ENCODE assay signal across 9 mouse cellular contexts in the genomic region with DNA sequence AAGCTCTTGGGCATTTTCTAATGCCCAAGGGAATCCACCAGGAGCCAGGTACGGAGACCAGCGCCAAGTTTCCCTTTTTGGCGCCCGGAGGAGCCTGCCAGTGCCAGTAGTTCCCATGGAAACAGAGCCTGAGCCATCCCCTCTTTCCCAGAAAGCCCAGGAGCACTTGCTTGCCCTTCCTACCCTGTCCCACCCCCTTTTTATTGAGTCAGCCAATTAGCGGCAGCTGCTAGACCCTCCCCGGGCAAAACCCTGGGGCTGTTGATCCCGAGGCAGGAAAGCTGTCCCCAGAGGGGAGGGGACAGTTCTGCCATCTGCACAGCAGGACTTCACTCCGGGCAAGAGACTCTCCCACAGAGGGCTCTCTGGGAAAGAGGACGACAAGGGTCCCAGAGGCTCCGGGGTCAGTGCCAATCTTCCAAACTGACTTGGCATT. TPM values are rescaled to one million over a fixed set of nuclear protein-coding genes. Genes with fewer than 3 reads are reported as not detected.
DNase-seq lines count a peak whose midpoint lies in the region; ATAC-seq and TF ChIP-seq lines count a peak whose summit lies in the region.
"Had no signal": no experiment of that assay in that cellular context is flagged by ENCODE, and none has a peak within 500 bp of the region (broad histone marks: within the 10 kb centered on the region; RNA-seq: fewer than 3 reads in every experiment).

A gene (minus strand): TSS at position 89 of the 436 bp plus-strand sequence.

- H3K4me3 ChIP-seq in lung, embryonic 14.5 days (ENCODE audit: low read depth, low read length), result peak within 1 kb of the TSS; percentile 27
- peak within 1 kb of the TSS; percentile 49 for H3K4me3 ChIP-seq in hindbrain, embryonic 10.5 days
- H3K4me3 ChIP-seq in neural tube, embryonic 13.5 days, result peak within 1 kb of the TSS; percentile 33

- H3K27me3 ChIP-seq in lung, embryonic 14.5 days (ENCODE audit: insufficient read depth, low read length), result no peaks in the 10 kb centered on the region
- peaks cover 12% of the 10 kb centered on the region; the same call in 1 of the 2 replicates for H3K27me3 ChIP-seq in hindbrain, embryonic 10.5 days (ENCODE audit: insufficient read depth, poor library complexity, severe bottlenecking)
- no peaks in the 10 kb centered on the region for H3K27me3 ChIP-seq in neural tube, embryonic 13.5 days

- no peak for TF ChIP-seq CTCF in lung, embryonic 14.5 days (IDR thresholded peaks at IDR 0.05; ENCODE audit: low read depth)

- peaks cover 14% of the 10 kb centered on the region for H3K4me1 ChIP-seq in lung, embryonic 14.5 days (ENCODE audit: insufficient read depth)
- peaks cover 57% of the 10 kb centered on the region for H3K4me1 ChIP-seq in hindbrain, embryonic 10.5 days (replicated peaks)
- H3K4me1 ChIP-seq in neural tube, embryonic 13.5 days (replicated peaks), result peaks cover 64% of the 10 kb centered on the region

- peak within 1 kb of the TSS; percentile 38; the same call in 1 of the 2 replicates for H3K9ac ChIP-seq in lung, embryonic 14.5 days
- peak within 1 kb of the TSS; percentile 69 for H3K9ac ChIP-seq in neural tube, embryonic 13.5 days

- no peaks in the 10 kb centered on the region for H3K9me3 ChIP-seq in lung, embryonic 14.5 days (ENCODE audit: low read depth, low read length)
- H3K9me3 ChIP-seq in hindbrain, embryonic 10.5 days, result no peaks in the 10 kb centered on the region
- no peaks in the 10 kb centered on the region for H3K9me3 ChIP-seq in neural tube, embryonic 13.5 days

- ATAC-seq in lung, embryonic 14.5 days (ENCODE audit: insufficient read depth), result peak; percentile 64
- ATAC-seq in neural tube, embryonic 13.5 days (ENCODE audit: low read depth), result peak; percentile 84

- H3K36me3 ChIP-seq in lung, embryonic 14.5 days (ENCODE audit: insufficient read depth), result no peaks in the 10 kb centered on the region
- no peaks in the 10 kb centered on the region for H3K36me3 ChIP-seq in hindbrain, embryonic 10.5 days
- H3K36me3 ChIP-seq in neural tube, embryonic 13.5 days, result no peaks in the 10 kb centered on the region

- DNase-seq in lung, embryonic 14.5 days, result peak; percentile 61
- DNase-seq in lung, postnatal 10 days, result no peak
- peak; percentile 30 to 80 for DNase-seq in cerebellum, postnatal 4 days (ENCODE audit: low spot score in 2 of 2)
- DNase-seq in hindbrain, embryonic 10.5 days (ENCODE audit: low spot score), result peak; percentile 60
- DNase-seq in left cerebral cortex, postnatal 4 days, result peak; percentile 91
- no peak for DNase-seq in thymus, postnatal 0 days (ENCODE audit: low spot score)
- no peak for DNase-seq in urinary bladder, postnatal 10 days (ENCODE audit: low spot score)

- no peak within 1 kb of the TSS for H3K27ac ChIP-seq in lung, embryonic 14.5 days (ENCODE audit: low read depth)
- H3K27ac ChIP-seq in hindbrain, embryonic 10.5 days, result peak within 1 kb of the TSS; percentile 84
- H3K27ac ChIP-seq in neural tube, embryonic 13.5 days (replicated peaks), result peak within 1 kb of the TSS; percentile 73

- H3K4me2 ChIP-seq in lung, embryonic 14.5 days, result peak within 1 kb of the TSS; percentile 64
- peak within 1 kb of the TSS; percentile 53 for H3K4me2 ChIP-seq in neural tube, embryonic 13.5 days

- WGBS in lung, embryonic 14.5 days, result 3% methylated on average over 10 of the region's 10 CpGs
- WGBS in hindbrain, embryonic 10.5 days, result 2% methylated on average over 10 of the region's 10 CpGs
- 2% methylated on average over 10 of the region's 10 CpGs for WGBS in neural tube, embryonic 13.5 days

- intact Hi-C loops in left cerebral cortex, postnatal 4 days (cut with DNase I), result no loop called here

RNA-seq across cellular contexts. Expression of the gene that starts here (rescaled TPM):
- polyA plus RNA-seq in lung, embryonic 14.5 days (2014; fragmentation: Nextera tagmentation; extraction: Ambion mirVana), result 8.1 and 8.5 TPM in 2 replicates
- polyA plus RNA-seq in hindbrain, embryonic 10.5 days (2016; fragmentation: Nextera tagmentation; extraction: Ambion mirVana), result 2.2 TPM in 2 replicates
- total RNA-seq in left cerebral cortex, postnatal 4 days (2021), result 10 to 100 TPM; 32.3 to 36.6 TPM
- 3.1 and 3.9 TPM in 2 replicates for polyA plus RNA-seq in neural tube, embryonic 13.5 days (2015; fragmentation: Nextera tagmentation; extraction: Ambion mirVana)
- 2.2 and 2.8 TPM in 2 replicates for polyA plus RNA-seq in thymus, postnatal 0 days (2015; fragmentation: Nextera tagmentation; extraction: Ambion mirVana)
- total RNA-seq: neutrophil, adult 5-6 weeks had no signal

Comparison
In these comparisons a context has a peak if more than half of its experiments do, and no peak if none do; other contexts are left out.
1. DNase-seq: peak in lung, embryonic 14.5 days (single experiment), cerebellum, postnatal 4 days (2 of 2), hindbrain, embryonic 10.5 days (single experiment) and left cerebral cortex, postnatal 4 days (single experiment); none in lung, postnatal 10 days (single experiment), thymus, postnatal 0 days (single experiment) and urinary bladder, postnatal 10 days (single experiment).
2. Peak in every context shown above with its lines, with median percentiles within 50 percentile points of each other: H3K4me3 ChIP-seq.